Mouse (Mus musculus): ENCODE measurements around the gene Tbc1d9. TPM values are rescaled to one million over a fixed set of nuclear protein-coding genes. Genes with fewer than 3 reads are reported as not detected.
"Not testable (repeated sequence)": the region's sequence is repeated elsewhere in the genome, so short reads cannot be mapped to it uniquely, and the experiment has no call there.

Gene Tbc1d9
- total RNA-seq, 2 experiments from 2014 or later, result 0.62 to 0.66 TPM

- no peak for DNase-seq
- intact Hi-C loops (cut with DNase I), result loop anchor here (5.0 kb wide), 1 partner anchor 37 kb away; the partner anchor contains the start of gene Mgat4d
Measured at GRCm38 (mm10) chr8:83309836-83310235, 144.7 kb downstream of the Tbc1d9 start.

- intact Hi-C loops (cut with DNase I), result not testable (repeated sequence)
Measured at GRCm38 (mm10) chr8:83315084-83315483, 149.9 kb downstream of the Tbc1d9 start.

GRCm38 (mm10) chr8:83315691-83316090 is 150.5 kb downstream of the Tbc1d9 start:
- no peak for DNase-seq
- intact Hi-C loops (cut with DNase I), result no loop called here

More at GRCm38 (mm10) chr8:83315084-83315483, 149.9 kb downstream of the Tbc1d9 start:
- not testable (repeated sequence) for DNase-seq

GRCm38 (mm10) chr8:83320543-83320942 is 155.4 kb downstream of the Tbc1d9 start:
- intact Hi-C loops (cut with DNase I), result no loop called here
- no peak for DNase-seq

GRCm38 (mm10) chr8:83322374-83322773 is 157.2 kb downstream of the Tbc1d9 start:
- no peak for DNase-seq
- intact Hi-C loops (cut with DNase I), result no loop called here

Other genes with a start within 250 kb of the Tbc1d9 start
- gene Gm10645, start 818 bp downstream of the Tbc1d9 start, total RNA-seq (2021), result not detected
- not detected for gene Ucp1, start 125.0 kb downstream of the Tbc1d9 start, total RNA-seq (2021)
- 1 to 10 TPM; 6.2 to 6.4 TPM for gene Elmod2, start 167.1 kb downstream of the Tbc1d9 start, total RNA-seq (2021)
- gene Mgat4d, start 183.1 kb downstream of the Tbc1d9 start, total RNA-seq (2021), result not detected
- not detected for gene Clgn, start 224.5 kb downstream of the Tbc1d9 start, total RNA-seq (2021)

Measured in gastrocnemius, postnatal 36 days (tissue).